Mouse (Mus musculus) kidney, adult 2 months (tissue): ENCODE data around the gene Dlg2.

ENCODE experiments used
- CTCF ChIP-seq: fragments of 200-500 bp; conservative IDR thresholded peaks from 2 replicates; pipeline ENCODE4 v1.5.1; 2011; ENCODE audit warnings: low read depth, mild to moderate bottlenecking, control low read depth, low read length, moderate library complexity, mixed read lengths; ENCODE audit not compliant: insufficient read depth, insufficient read length
- POLR2A ChIP-seq: fragments of 200-500 bp; IDR thresholded peaks from one replicate; pipeline ENCODE4 v1.6.1; 2011; ENCODE audit warnings: low read depth, low read length, control low read depth

GRCm38 (mm10) chr7:91544600-91544999 lies 1068.1 kb downstream of the Dlg2 start:
- TF ChIP-seq POLR2A (no peak), CTCF (no peak)
